Mouse (Mus musculus): Measurements from ENCODE around the gene As3mt. TPM values are rescaled to one million over a fixed set of nuclear protein-coding genes. Genes with fewer than 3 reads are reported as not detected.

The As3mt gene
- polyA plus RNA-seq, 1 experiment from 2014 or later: 46.4 TPM

GRCm38 (mm10) chr19:46760375-46761160 lies 53.3 kb downstream of the As3mt start:
- Histone ChIP-seq H3K9me3 (ENCODE audit: control insufficient read depth) (no peaks in the 10 kb centered on the region), H3K27me3 (replicated peaks; ENCODE audit: control insufficient read depth, insufficient read depth, low read length) (peaks cover 8% of the 10 kb centered on the region; the same call in 1 of the 2 replicates), H3K9ac (ENCODE audit: low read depth, low read length) (no peak overlapping the region), H3K4me3 (ENCODE audit: low read depth, low read length) (peak overlapping the region; percentile 89), H3K36me3 (ENCODE audit: control insufficient read depth, insufficient read depth) (no peaks in the 10 kb centered on the region), H3K4me2 (replicated peaks; ENCODE audit: low read depth) (peak overlapping the region; percentile 98), H3K27ac (ENCODE audit: low read depth, low read length) (peak overlapping the region; percentile 69), H3K4me1 (replicated peaks; ENCODE audit: control insufficient read depth, insufficient read depth, low read length) (0 out of 2 replicates have a peak, but pooled peaks cover 12% of the 10 kb centered on the region)
- TF ChIP-seq CTCF (IDR thresholded peaks at IDR 0.05; ENCODE audit: low read depth): peak; percentile 98
- WGBS: 16% methylated on average over 29 of the region's 29 CpGs
- peak; percentile 79 for ATAC-seq

- no peak for TF ChIP-seq CTCF (IDR thresholded peaks at IDR 0.05; ENCODE audit: low read depth)
- peak within 1 kb of the TSS; percentile 98 for H3K4me2 ChIP-seq (replicated peaks; ENCODE audit: low read depth)
- H3K9ac ChIP-seq (ENCODE audit: low read depth, low read length): peak within 1 kb of the TSS; percentile 70
- H3K36me3 ChIP-seq (ENCODE audit: control insufficient read depth, insufficient read depth): no peaks in the 10 kb centered on the region
- peaks cover 8% of the 10 kb centered on the region; the same call in 1 of the 2 replicates for H3K27me3 ChIP-seq (replicated peaks; ENCODE audit: control insufficient read depth, insufficient read depth, low read length)
- H3K4me1 ChIP-seq (replicated peaks; ENCODE audit: control insufficient read depth, insufficient read depth, low read length): 0 out of 2 replicates have a peak, but pooled peaks cover 12% of the 10 kb centered on the region
- peak within 1 kb of the TSS; percentile 89 for H3K4me3 ChIP-seq (ENCODE audit: low read depth, low read length)
- ATAC-seq: peak; percentile 98
- under 1% methylated on average over 58 of the region's 59 CpGs for WGBS
- peak within 1 kb of the TSS; percentile 69 for H3K27ac ChIP-seq (ENCODE audit: low read depth, low read length)
- H3K9me3 ChIP-seq (ENCODE audit: control insufficient read depth): no peaks in the 10 kb centered on the region
These were observed 54.1 kb downstream of the As3mt start, which contains the start of gene Cnnm2 for GRCm38 (mm10) chr19:46761247-46761946. TSS of gene Cnnm2 (plus strand) at chr19:46761596.

GRCm38 (mm10) chr19:46761971-46762290 lies 54.7 kb downstream of the As3mt start:
- Histone ChIP-seq H3K9ac (ENCODE audit: low read depth, low read length) (peak overlapping the region; percentile 70), H3K9me3 (ENCODE audit: control insufficient read depth) (no peaks in the 10 kb centered on the region), H3K4me3 (ENCODE audit: low read depth, low read length) (peak overlapping the region; percentile 89), H3K4me1 (replicated peaks; ENCODE audit: control insufficient read depth, insufficient read depth, low read length) (0 out of 2 replicates have a peak, but pooled peaks cover 12% of the 10 kb centered on the region), H3K27ac (ENCODE audit: low read depth, low read length) (peak overlapping the region; percentile 36; the same call in 1 of the 2 replicates), H3K36me3 (ENCODE audit: control insufficient read depth, insufficient read depth) (no peaks in the 10 kb centered on the region), H3K4me2 (replicated peaks; ENCODE audit: low read depth) (peak overlapping the region; percentile 98), H3K27me3 (replicated peaks; ENCODE audit: control insufficient read depth, insufficient read depth, low read length) (peaks cover 8% of the 10 kb centered on the region; the same call in 1 of the 2 replicates)
- no peak for TF ChIP-seq CTCF (IDR thresholded peaks at IDR 0.05; ENCODE audit: low read depth)
- under 1% methylated on average over 35 of the region's 36 CpGs for WGBS
- no peak for ATAC-seq

GRCm38 (mm10) chr19:46762291-46762991 lies 55.2 kb downstream of the As3mt start:
- TF ChIP-seq CTCF (IDR thresholded peaks at IDR 0.05; ENCODE audit: low read depth): no peak
- Histone ChIP-seq H3K36me3 (ENCODE audit: control insufficient read depth, insufficient read depth) (no peaks in the 10 kb centered on the region), H3K9ac (ENCODE audit: low read depth, low read length) (peak overlapping the region; percentile 70), H3K4me2 (replicated peaks; ENCODE audit: low read depth) (peak overlapping the region; percentile 98), H3K4me3 (ENCODE audit: low read depth, low read length) (peak overlapping the region; percentile 89), H3K27ac (ENCODE audit: low read depth, low read length) (no peak overlapping the region), H3K4me1 (replicated peaks; ENCODE audit: control insufficient read depth, insufficient read depth, low read length) (0 out of 2 replicates have a peak, but pooled peaks cover 12% of the 10 kb centered on the region), H3K27me3 (replicated peaks; ENCODE audit: control insufficient read depth, insufficient read depth, low read length) (peaks cover 8% of the 10 kb centered on the region; the same call in 1 of the 2 replicates), H3K9me3 (ENCODE audit: control insufficient read depth) (no peaks in the 10 kb centered on the region)
- no peak for ATAC-seq
- WGBS: 1% methylated on average over 50 of the region's 50 CpGs

GRCm38 (mm10) chr19:46762992-46763342 lies 55.7 kb downstream of the As3mt start:
- TF ChIP-seq CTCF (IDR thresholded peaks at IDR 0.05; ENCODE audit: low read depth): no peak
- H3K36me3 ChIP-seq (ENCODE audit: control insufficient read depth, insufficient read depth): no peaks in the 10 kb centered on the region
- 0 out of 2 replicates have a peak, but pooled peaks cover 12% of the 10 kb centered on the region for H3K4me1 ChIP-seq (replicated peaks; ENCODE audit: control insufficient read depth, insufficient read depth, low read length)
- no peak for ATAC-seq
- 7% methylated on average over 19 of the region's 19 CpGs for WGBS
- H3K4me2 ChIP-seq (replicated peaks; ENCODE audit: low read depth): peak overlapping the region; percentile 98
- no peak overlapping the region for H3K27ac ChIP-seq (ENCODE audit: low read depth, low read length)
- H3K9ac ChIP-seq (ENCODE audit: low read depth, low read length): no peak overlapping the region; the same call in 1 of the 2 replicates
- no peaks in the 10 kb centered on the region for H3K9me3 ChIP-seq (ENCODE audit: control insufficient read depth)
- H3K4me3 ChIP-seq (ENCODE audit: low read depth, low read length): peak overlapping the region; percentile 89
- peaks cover 8% of the 10 kb centered on the region; the same call in 1 of the 2 replicates for H3K27me3 ChIP-seq (replicated peaks; ENCODE audit: control insufficient read depth, insufficient read depth, low read length)

All from intestine, postnatal 0 days (tissue).